Mouse (Mus musculus) liver, embryonic 16.5 days (tissue): Measurements from ENCODE around the gene Celf2. TPM values are rescaled to one million over a fixed set of nuclear protein-coding genes. Genes with fewer than 3 reads are reported as not detected.

Experiments
- ATAC-seq: fragments of 200-750 bp; cut with Nextera tagmentation; 2 replicates; pipeline ENCODE4 v1.8.0; 2017; ENCODE audit warnings: low read depth, mild to moderate bottlenecking, moderate number of reproducible peaks, moderate library complexity
- H3K27ac ChIP-seq: fragments of 300-500 bp; sonication (generic); 2 replicates; pipeline ENCODE4 v1.5.1; 2014; ENCODE audit warnings: mild to moderate bottlenecking, low read length
- H3K27me3 ChIP-seq: fragments of 300-500 bp; sonication (generic); 2 replicates; pipeline ENCODE4 v1.6.1; 2014; ENCODE audit warnings: low read depth, low read length, mixed read lengths; ENCODE audit not compliant: control insufficient read depth, insufficient read depth
- H3K36me3 ChIP-seq: fragments of 300-500 bp; sonication (generic); 2 replicates; pipeline ENCODE4 v1.6.1; 2014; ENCODE audit warnings: mild to moderate bottlenecking; ENCODE audit not compliant: control insufficient read depth, insufficient read depth
- H3K4me1 ChIP-seq: fragments of 300-500 bp; sonication (generic); 2 replicates; pipeline ENCODE4 v1.6.1; 2014; ENCODE audit warnings: low read depth, low read length, mixed read lengths; ENCODE audit not compliant: control insufficient read depth
- H3K4me2 ChIP-seq: fragments of 300-500 bp; sonication (generic); 2 replicates; pipeline ENCODE4 v1.6.1; 2014; ENCODE audit warnings: low read depth, low read length, mixed read lengths
- H3K4me3 ChIP-seq: fragments of 300-500 bp; sonication (generic); 2 replicates; pipeline ENCODE4 v1.5.1; 2014; ENCODE audit warnings: low read depth, mild to moderate bottlenecking, low read length
- H3K9ac ChIP-seq: fragments of 300-500 bp; sonication (generic); 2 replicates; pipeline ENCODE4 v1.6.1; 2014; ENCODE audit warnings: low read depth, low read length
- H3K9me3 ChIP-seq: fragments of 300-500 bp; sonication (generic); replicated peaks from 2 replicates; pipeline ENCODE4 v1.6.1; 2016; ENCODE audit warnings: low read length; ENCODE audit not compliant: control insufficient read depth
- WGBS: fragments of 180-500 bp; shearing (Covaris S2); extraction: QIAGEN DNeasy Blood & Tissue Kit; methylation state at CpG from one replicate; pipeline ENCODE4 v1.1.7; 2014; ENCODE audit not compliant: insufficient replicate concordance; 5-methylcytosine and 5-hydroxymethylcytosine counted together
- polyA plus RNA-seq: library from polyadenylated mRNA; unstranded; fragments of >200 nt; fragmentation: Nextera tagmentation; extraction: Ambion mirVana; gene quantifications from 2 replicates; pipeline ENCODE4 v1.2.1, GENCODE M21; 2015

Gene Celf2
- polyA plus RNA-seq, 1 experiment from 2014 or later: 10.0 TPM

GRCm38 (mm10) chr2:6720753-6721459 lies 788.5 kb downstream of the Celf2 start:
- Histone ChIP-seq H3K36me3 (no peaks in the 10 kb centered on the region), H3K27ac (peak overlapping the region; percentile 79), H3K4me3 (peak overlapping the region; percentile 56), H3K9me3 (no peaks in the 10 kb centered on the region), H3K4me2 (peak overlapping the region; percentile 49), H3K9ac (peak overlapping the region; percentile 54), H3K4me1 (no peaks in the 10 kb centered on the region), H3K27me3 (no peaks in the 10 kb centered on the region)
- peak; percentile 39 for ATAC-seq
- 11% methylated on average over 11 of the region's 11 CpGs for WGBS

- no peak overlapping the region for H3K9ac ChIP-seq
- no peaks in the 10 kb centered on the region for H3K9me3 ChIP-seq
- no peak overlapping the region for H3K27ac ChIP-seq
- H3K36me3 ChIP-seq: no peaks in the 10 kb centered on the region
- H3K4me1 ChIP-seq: no peaks in the 10 kb centered on the region
- no peak overlapping the region for H3K4me2 ChIP-seq
- ATAC-seq: no peak
- peak overlapping the region; percentile 6; the same call in 1 of the 2 replicates for H3K4me3 ChIP-seq
- H3K27me3 ChIP-seq: no peaks in the 10 kb centered on the region
Observed at GRCm38 (mm10) chr2:6718864-6719263, 790.5 kb downstream of the Celf2 start.

- 29% methylated on average over 3 of the region's 3 CpGs for WGBS
- no peak for ATAC-seq
- Histone ChIP-seq H3K4me3 (no peak overlapping the region), H3K4me2 (no peak overlapping the region), H3K9ac (no peak overlapping the region), H3K4me1 (no peaks in the 10 kb centered on the region), H3K9me3 (no peaks in the 10 kb centered on the region), H3K36me3 (no peaks in the 10 kb centered on the region), H3K27me3 (no peaks in the 10 kb centered on the region), H3K27ac (0 out of 2 replicates have a peak overlapping the region, but pooled peaks have one; percentile 14)
Observed at GRCm38 (mm10) chr2:6717953-6718352, 791.4 kb downstream of the Celf2 start.

- H3K9ac ChIP-seq: no peak overlapping the region
- no peaks in the 10 kb centered on the region for H3K9me3 ChIP-seq
- ATAC-seq: no peak
- H3K4me3 ChIP-seq: no peak overlapping the region
- no peaks in the 10 kb centered on the region for H3K27me3 ChIP-seq
- H3K4me2 ChIP-seq: no peak overlapping the region
- WGBS: 71% methylated on average over 3 of the region's 3 CpGs
- H3K27ac ChIP-seq: no peak overlapping the region
- no peaks in the 10 kb centered on the region for H3K36me3 ChIP-seq
- no peaks in the 10 kb centered on the region for H3K4me1 ChIP-seq
Observed at GRCm38 (mm10) chr2:6715562-6715961, 793.8 kb downstream of the Celf2 start.

GRCm38 (mm10) chr2:6713529-6713928 lies 795.8 kb downstream of the Celf2 start:
- Histone ChIP-seq H3K36me3 (no peaks in the 10 kb centered on the region), H3K27ac (no peak overlapping the region), H3K4me1 (no peaks in the 10 kb centered on the region), H3K4me2 (no peak overlapping the region), H3K4me3 (no peak overlapping the region), H3K9me3 (no peaks in the 10 kb centered on the region), H3K27me3 (no peaks in the 10 kb centered on the region), H3K9ac (no peak overlapping the region)
- 57% methylated on average over 6 of the region's 6 CpGs for whole genome bisulfite sequencing
- ATAC-seq: no peak

GRCm38 (mm10) chr2:6710687-6711430 lies 798.5 kb downstream of the Celf2 start:
- WGBS: 24% methylated on average over 7 of the region's 7 CpGs
- Histone ChIP-seq H3K27ac (peak overlapping the region; percentile 14; the same call in 1 of the 2 replicates), H3K4me3 (no peak overlapping the region), H3K4me2 (peak overlapping the region; percentile 7; the same call in 1 of the 2 replicates), H3K9ac (no peak overlapping the region), H3K9me3 (no peaks in the 10 kb centered on the region), H3K4me1 (peaks cover 4% of the 10 kb centered on the region), H3K27me3 (no peaks in the 10 kb centered on the region), H3K36me3 (no peaks in the 10 kb centered on the region)
- peak; percentile 51 for ATAC-seq

- Histone ChIP-seq H3K27me3 (no peaks in the 10 kb centered on the region), H3K36me3 (no peaks in the 10 kb centered on the region), H3K4me1 (peaks cover 4% of the 10 kb centered on the region), H3K4me3 (no peak overlapping the region), H3K9me3 (no peaks in the 10 kb centered on the region), H3K4me2 (no peak overlapping the region), H3K27ac (no peak overlapping the region), H3K9ac (no peak overlapping the region)
- WGBS: 21% methylated on average over 5 of the region's 5 CpGs
- no peak; the same call in 1 of the 2 replicates for ATAC-seq
Observed at GRCm38 (mm10) chr2:6707959-6708519, 801.3 kb downstream of the Celf2 start.

- Histone ChIP-seq H3K4me3 (no peak overlapping the region), H3K4me1 (peaks cover 4% of the 10 kb centered on the region), H3K27ac (no peak overlapping the region), H3K27me3 (no peaks in the 10 kb centered on the region), H3K4me2 (no peak overlapping the region), H3K9me3 (no peaks in the 10 kb centered on the region), H3K36me3 (no peaks in the 10 kb centered on the region), H3K9ac (no peak overlapping the region)
- 11% methylated on average over 2 of the region's 2 CpGs for whole genome bisulfite sequencing
- peak; percentile 53 for ATAC-seq
Observed at GRCm38 (mm10) chr2:6707276-6707675, 802.1 kb downstream of the Celf2 start.
